Mouse (Mus musculus): ENCODE measurements around the gene Cabp2.
"Not testable (repeated sequence)": the region's sequence is repeated elsewhere in the genome, so short reads cannot be mapped to it uniquely, and the experiment has no call there.

- TF ChIP-seq EP300 (optimal IDR thresholded peaks at IDR 0.05); CTCF (IDR thresholded peaks at IDR 0.05; ENCODE audit: low read depth): not testable (repeated sequence)
These were observed 37.3 kb upstream of the Cabp2 start for GRCm38 (mm10) chr19:4044109-4044508.
